Mouse (Mus musculus) forebrain, postnatal 0 days (tissue): Measurements from ENCODE around the gene Rsu1. TPM values are rescaled to one million over a fixed set of nuclear protein-coding genes. Genes with fewer than 3 reads are reported as not detected.

ENCODE experiments used
- ATAC-seq: fragments of 200-750 bp; cut with Nextera tagmentation; 2 replicates; pipeline ENCODE4 v1.8.0; 2017; ENCODE audit warnings: mild to moderate bottlenecking, moderate library complexity
- DNase-seq: peaks from one replicate; pipeline ENCODE4 v3.0.0-alpha.2; 2015
- H3K27ac ChIP-seq: fragments of 300-500 bp; sonication (generic); 2 replicates; pipeline ENCODE4 v1.5.1; 2014; ENCODE audit warnings: low read depth, mild to moderate bottlenecking, antibody characterized with exemption, low read length, moderate library complexity, mixed read lengths
- H3K27me3 ChIP-seq: fragments of 300-500 bp; sonication (generic); 2 replicates; pipeline ENCODE4 v1.6.1; 2014; ENCODE audit warnings: mild to moderate bottlenecking, low read length, mixed read lengths; ENCODE audit not compliant: insufficient read depth
- H3K36me3 ChIP-seq: fragments of 300-500 bp; sonication (generic); 2 replicates; pipeline ENCODE4 v1.6.1; 2014; ENCODE audit warnings: mild to moderate bottlenecking, moderate library complexity; ENCODE audit not compliant: insufficient read depth
- H3K4me1 ChIP-seq: fragments of 300-500 bp; sonication (generic); 2 replicates; pipeline ENCODE4 v1.6.1; 2014; ENCODE audit warnings: antibody characterized with exemption; ENCODE audit not compliant: insufficient read depth
- H3K4me2 ChIP-seq: fragments of 300-500 bp; sonication (generic); 2 replicates; pipeline ENCODE4 v1.6.1; 2014; ENCODE audit warnings: low read depth, mild to moderate bottlenecking, moderate library complexity
- H3K4me3 ChIP-seq: fragments of 300-500 bp; sonication (generic); 2 replicates; pipeline ENCODE4 v1.5.1; 2014; ENCODE audit warnings: low read depth, low read length, mixed read lengths
- H3K9ac ChIP-seq: fragments of 300-500 bp; sonication (generic); 2 replicates; pipeline ENCODE4 v1.6.1; 2014; ENCODE audit warnings: mild to moderate bottlenecking
- H3K9me3 ChIP-seq: fragments of 300-500 bp; sonication (generic); 2 replicates; pipeline ENCODE4 v1.6.1; 2016; ENCODE audit warnings: low read length
- CTCF ChIP-seq: sonication (generic); IDR thresholded peaks from 2 replicates; pipeline ENCODE4 v1.5.1; 2016; ENCODE audit warnings: antibody characterized with exemption, control low read depth, low read depth
- WGBS: fragments of 180-500 bp; shearing (Covaris S2); extraction: QIAGEN DNeasy Blood & Tissue Kit; methylation state at CpG from one replicate; pipeline ENCODE4 v1.1.7; 2014; 5-methylcytosine and 5-hydroxymethylcytosine counted together
- polyA plus RNA-seq: library from polyadenylated mRNA; unstranded; fragments of >200 nt; fragmentation: Nextera tagmentation; extraction: Ambion mirVana; gene quantifications from 2 replicates; pipeline ENCODE4 v1.2.1, GENCODE M21; 2015
- total RNA-seq: library from RNA; depleted of rRNA; stranded (reverse); fragments of >200 nt; gene quantifications from 2 replicates; pipeline ENCODE4 v1.2.3, GENCODE M21; 2014

Gene Rsu1
- total and polyA plus RNA-seq, 2 experiments from 2014 or later = 58.3 to 73.8 TPM

DNA sequence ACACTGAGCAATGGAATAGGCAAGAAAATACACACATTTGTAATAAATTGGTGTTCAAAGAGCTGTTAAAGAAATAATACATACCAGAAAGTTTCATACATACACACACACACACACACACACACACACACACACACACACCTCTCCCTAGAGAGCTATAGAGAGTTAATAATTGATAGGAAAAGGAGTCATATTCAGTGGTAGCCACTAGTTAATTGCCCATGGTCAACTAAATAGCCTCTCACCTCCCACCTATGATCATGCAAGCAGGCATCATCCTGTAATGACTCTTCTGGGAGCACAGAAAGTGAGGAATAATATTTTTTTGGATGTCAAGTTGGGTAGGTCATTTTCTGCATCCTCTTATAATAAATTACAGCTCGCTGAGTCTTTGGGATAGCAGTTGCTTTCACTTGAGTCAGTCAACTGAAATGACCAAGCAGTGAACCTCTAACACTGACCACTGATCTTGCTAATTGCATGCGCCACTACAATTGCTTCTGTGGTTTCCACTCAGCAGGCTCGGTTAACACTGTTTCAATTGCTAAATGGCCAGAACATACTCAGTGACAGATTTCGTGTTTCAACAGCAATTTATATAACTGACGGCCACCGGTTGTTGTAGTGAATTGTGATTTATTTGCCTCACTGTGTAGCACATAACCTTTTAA, 68.3 kb downstream of the Rsu1 start:
- H3K9ac ChIP-seq = no peak overlapping the region
- H3K4me2 ChIP-seq = no peak overlapping the region
- DNase-seq = no peak
- no peak overlapping the region for H3K27ac ChIP-seq
- WGBS = 44% methylated on average over 6 of the region's 6 CpGs
- H3K4me3 ChIP-seq = no peak overlapping the region
- no peak for TF ChIP-seq CTCF
- no peak for ATAC-seq
- H3K4me1 ChIP-seq = no peaks in the 10 kb centered on the region
- H3K36me3 ChIP-seq = no peaks in the 10 kb centered on the region
- no peaks in the 10 kb centered on the region for H3K9me3 ChIP-seq
- no peaks in the 10 kb centered on the region for H3K27me3 ChIP-seq

- H3K9ac ChIP-seq = no peak overlapping the region
- DNase-seq (no peak), ATAC-seq (no peak)
- H3K27me3 ChIP-seq = no peaks in the 10 kb centered on the region
- H3K9me3 ChIP-seq = no peaks in the 10 kb centered on the region
- no peak for TF ChIP-seq CTCF
- no peaks in the 10 kb centered on the region for H3K4me1 ChIP-seq
- H3K27ac ChIP-seq = no peak overlapping the region
- no peak overlapping the region for H3K4me3 ChIP-seq
- H3K36me3 ChIP-seq = no peaks in the 10 kb centered on the region
- H3K4me2 ChIP-seq = no peak overlapping the region
- WGBS = 63% methylated on average over 7 of the region's 7 CpGs
Measured at GRCm38 (mm10) chr2:13199713-13200112, 71.5 kb downstream of the Rsu1 start.

- TF ChIP-seq CTCF = no peak
- Histone ChIP-seq H3K4me3 (no peak overlapping the region), H3K27me3 (no peaks in the 10 kb centered on the region), H3K36me3 (no peaks in the 10 kb centered on the region), H3K4me2 (no peak overlapping the region), H3K27ac (no peak overlapping the region), H3K9me3 (no peaks in the 10 kb centered on the region), H3K4me1 (no peaks in the 10 kb centered on the region), H3K9ac (no peak overlapping the region)
- DNase-seq (no peak), ATAC-seq (no peak)
- WGBS = 58% methylated on average over 2 of the region's 2 CpGs
Measured at GRCm38 (mm10) chr2:13199033-13199432, 72.2 kb downstream of the Rsu1 start.

DNA sequence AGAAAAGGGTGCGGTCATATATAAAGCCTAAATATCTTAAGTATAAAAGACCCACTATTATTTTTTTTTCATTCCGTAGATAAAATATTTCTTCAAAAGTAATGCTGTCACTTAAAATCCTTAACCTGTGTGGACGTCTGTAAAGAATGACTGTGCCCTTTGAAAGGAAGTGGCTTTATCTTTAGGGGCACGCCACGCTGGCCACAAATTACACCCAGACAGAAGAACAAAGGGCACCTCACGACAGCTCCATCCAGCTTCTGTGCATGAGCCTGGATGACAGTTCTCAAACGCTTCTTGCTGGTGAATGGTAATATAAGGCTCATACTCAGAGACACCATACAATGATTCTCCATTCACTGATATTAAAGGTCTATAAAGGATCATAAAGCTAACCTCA, 75.7 kb downstream of the Rsu1 start:
- 66% methylated on average over 7 of the region's 7 CpGs for WGBS
- no peak for TF ChIP-seq CTCF
- ATAC-seq = no peak
- no peak overlapping the region for H3K4me3 ChIP-seq
- no peak overlapping the region for H3K9ac ChIP-seq
- H3K4me1 ChIP-seq = no peaks in the 10 kb centered on the region
- H3K4me2 ChIP-seq = no peak overlapping the region
- DNase-seq = no peak
- H3K9me3 ChIP-seq = no peaks in the 10 kb centered on the region
- H3K27ac ChIP-seq = no peak overlapping the region
- H3K36me3 ChIP-seq = no peaks in the 10 kb centered on the region
- H3K27me3 ChIP-seq = no peaks in the 10 kb centered on the region

DNA sequence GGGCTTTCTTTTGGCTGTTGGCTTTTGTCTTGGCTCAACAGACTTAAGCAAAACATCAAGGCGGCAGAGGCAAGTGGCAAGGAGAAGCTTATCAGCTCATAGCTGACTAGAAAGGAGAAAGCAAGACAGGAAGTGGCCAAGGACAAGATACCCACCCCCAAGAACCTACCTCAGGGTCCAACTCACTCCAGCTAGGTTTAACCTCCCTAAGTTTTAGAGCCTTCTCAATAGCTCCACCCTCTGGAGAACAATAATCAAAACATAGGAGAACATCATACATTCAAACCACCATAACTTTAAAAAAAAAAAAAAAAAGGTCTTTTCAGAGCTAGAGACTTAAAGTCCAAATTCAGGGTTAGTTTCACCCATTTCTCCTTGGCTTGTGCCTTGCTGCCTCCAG, 79.1 kb downstream of the Rsu1 start:
- Histone ChIP-seq H3K9me3 (no peaks in the 10 kb centered on the region), H3K4me3 (no peak overlapping the region), H3K27ac (no peak overlapping the region), H3K4me1 (no peaks in the 10 kb centered on the region), H3K4me2 (no peak overlapping the region), H3K27me3 (no peaks in the 10 kb centered on the region), H3K9ac (no peak overlapping the region), H3K36me3 (no peaks in the 10 kb centered on the region)
- no peak for TF ChIP-seq CTCF
- DNase-seq (no peak), ATAC-seq (no peak)
- 87% methylated on average over 1 of the region's 1 CpGs for WGBS

DNA sequence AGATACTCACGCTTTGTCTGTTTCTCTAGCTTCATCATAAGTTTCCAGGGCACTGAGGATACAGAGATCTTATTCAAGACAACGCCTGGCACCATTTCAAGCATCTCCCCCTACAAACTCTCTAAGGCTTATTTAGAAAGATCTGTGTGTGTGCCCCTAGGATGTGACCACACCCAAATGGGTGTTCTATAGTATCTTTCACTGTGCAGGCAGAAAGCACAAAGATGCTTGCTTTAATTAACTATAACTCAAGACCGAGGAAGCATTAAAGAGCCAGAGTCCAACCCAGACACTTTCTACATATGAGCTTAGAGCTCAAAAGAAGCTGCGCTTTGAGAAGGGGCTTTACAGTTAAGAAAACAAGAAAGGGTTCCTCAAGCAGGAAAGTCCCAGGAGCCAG, 80.4 kb downstream of the Rsu1 start:
- H3K4me3 ChIP-seq = no peak overlapping the region
- no peaks in the 10 kb centered on the region for H3K4me1 ChIP-seq
- H3K9ac ChIP-seq = no peak overlapping the region
- no peak for TF ChIP-seq CTCF
- ATAC-seq (no peak), DNase-seq (no peak)
- 78% methylated on average over 4 of the region's 4 CpGs for WGBS
- no peaks in the 10 kb centered on the region for H3K27me3 ChIP-seq
- H3K27ac ChIP-seq = no peak overlapping the region
- H3K9me3 ChIP-seq = no peaks in the 10 kb centered on the region
- no peak overlapping the region for H3K4me2 ChIP-seq
- no peaks in the 10 kb centered on the region for H3K36me3 ChIP-seq

DNA sequence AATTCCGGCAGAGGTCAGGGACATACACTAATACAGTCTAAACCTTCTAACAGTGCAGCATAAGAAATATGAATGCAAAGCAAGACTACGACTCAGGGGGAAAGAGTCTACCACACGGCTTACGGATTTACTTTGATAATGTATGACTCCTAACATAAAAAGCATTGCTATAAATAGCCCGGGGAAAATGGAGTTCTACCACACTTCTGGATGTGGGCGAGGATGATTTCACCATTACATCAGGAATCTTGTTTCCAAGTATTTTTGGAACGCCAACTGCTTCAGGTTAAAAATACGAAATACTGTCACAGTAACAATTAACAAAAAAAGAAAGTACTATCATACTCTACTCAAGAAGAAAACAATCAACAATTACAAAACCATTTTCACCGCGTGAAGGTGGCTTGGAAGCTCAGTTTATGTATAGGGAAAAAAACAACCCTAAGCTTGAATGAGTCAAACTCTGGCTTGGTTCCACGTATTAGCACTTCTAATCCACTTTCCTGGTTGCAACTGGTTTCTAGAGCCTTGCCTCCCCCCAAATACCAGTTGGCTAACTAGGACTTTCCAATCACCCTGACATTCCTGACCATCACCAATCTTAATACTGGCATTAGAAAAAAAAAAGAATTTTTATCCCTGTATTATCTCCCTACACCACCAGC, 82.3 kb downstream of the Rsu1 start:
- TF ChIP-seq CTCF = no peak
- Histone ChIP-seq H3K4me2 (no peak overlapping the region), H3K36me3 (no peaks in the 10 kb centered on the region), H3K9ac (no peak overlapping the region), H3K27ac (no peak overlapping the region), H3K4me3 (no peak overlapping the region), H3K9me3 (no peaks in the 10 kb centered on the region), H3K4me1 (no peaks in the 10 kb centered on the region), H3K27me3 (no peaks in the 10 kb centered on the region)
- no peak for ATAC-seq
- no peak for DNase-seq
- 87% methylated on average over 11 of the region's 11 CpGs for WGBS
